Mouse (Mus musculus) frontal cortex, postnatal 14 days (tissue): ENCODE measurements around the gene Nkx2-3.

Experiments used
- DNase-seq, 2 experiments: peaks; one replicate each; pipeline ENCODE4 v3.0.0; 2022; ENCODE audit warnings: low spot score in 2 of 2

Nkx2-3 gene

DNA sequence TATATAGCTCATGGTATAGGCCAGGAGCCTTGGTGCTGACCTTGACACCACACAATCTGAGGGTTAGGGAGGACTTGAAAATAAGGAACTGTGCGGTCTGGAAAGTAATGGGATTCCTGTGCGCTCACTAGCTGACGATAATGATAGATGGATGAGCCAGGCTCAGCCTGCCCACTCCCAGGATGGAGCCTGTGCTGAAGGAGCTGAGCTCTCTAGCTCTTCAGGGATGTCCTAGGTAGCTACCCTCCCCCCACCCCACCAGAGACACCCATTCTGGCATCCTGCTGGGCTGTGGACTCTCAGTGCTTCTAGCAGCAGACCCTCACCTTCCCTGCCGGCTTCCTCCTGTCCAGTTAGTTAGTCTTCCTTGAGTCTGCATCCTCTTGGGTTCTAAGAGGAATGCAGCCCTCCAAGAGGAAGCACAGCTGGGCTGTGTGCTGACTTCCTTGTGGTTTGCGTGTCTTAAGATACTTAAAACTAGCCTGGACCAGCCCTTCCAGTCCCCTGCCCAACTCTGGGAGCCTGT lies 6.4 kb downstream of the Nkx2-3 start:
- DNase-seq, result no peak

DNA sequence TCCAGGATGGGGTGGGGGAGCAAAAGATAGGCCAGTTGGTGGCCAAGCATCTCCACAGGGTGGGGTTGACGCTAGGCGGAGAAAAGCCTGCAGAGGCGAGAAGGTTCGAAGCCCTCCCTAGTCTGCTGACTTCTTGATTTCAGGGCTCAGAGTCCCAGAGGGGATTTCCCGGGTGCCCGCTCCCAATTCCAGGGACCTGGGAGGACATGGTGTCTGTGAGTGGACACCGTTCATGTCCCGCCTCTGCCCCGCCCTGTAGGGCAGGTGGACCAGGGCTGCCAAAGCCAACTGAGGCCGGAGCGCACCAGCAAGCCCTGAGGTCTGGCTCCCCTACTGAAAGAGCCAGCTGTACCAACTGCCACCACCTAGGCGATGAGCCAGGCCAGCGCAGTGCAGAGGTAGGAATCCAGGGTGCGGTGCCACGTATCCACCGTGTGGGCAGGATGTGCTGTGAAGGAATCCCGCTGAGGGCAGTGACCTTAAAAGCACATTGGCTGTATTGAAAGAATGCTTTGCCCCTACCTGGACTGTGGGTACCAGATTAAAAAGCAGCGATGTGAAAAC lies 7.9 kb downstream of the Nkx2-3 start:
- no peak for DNase-seq

GRCm38 (mm10) chr19:43623913-43624312 lies 11.8 kb downstream of the Nkx2-3 start:
- peak; percentile 19 to 33 for DNase-seq

DNA sequence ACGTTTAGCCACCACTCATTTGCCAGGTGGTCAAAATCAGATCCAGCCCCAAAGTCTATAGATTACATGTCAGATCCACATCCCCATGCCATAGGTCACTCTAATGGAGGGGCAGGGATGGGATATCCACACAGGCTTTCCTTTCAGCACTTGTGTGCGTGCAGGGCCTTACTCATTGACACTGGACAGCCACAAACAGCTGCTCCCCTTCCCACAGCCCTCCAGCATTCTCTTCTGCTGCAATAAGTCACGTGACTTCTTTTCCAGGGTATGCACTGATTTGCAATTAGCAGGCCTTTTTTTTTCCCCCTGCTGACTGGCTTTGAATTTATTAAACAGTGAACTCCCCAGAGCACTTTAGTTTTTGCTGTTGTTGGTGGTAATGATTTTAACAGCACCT lies 14.0 kb downstream of the Nkx2-3 start:
- no peak for DNase-seq

GRCm38 (mm10) chr19:43627345-43627744 lies 15.2 kb downstream of the Nkx2-3 start:
- no peak for DNase-seq

GRCm38 (mm10) chr19:43629088-43629487 lies 17.0 kb downstream of the Nkx2-3 start:
- no peak for DNase-seq

DNA sequence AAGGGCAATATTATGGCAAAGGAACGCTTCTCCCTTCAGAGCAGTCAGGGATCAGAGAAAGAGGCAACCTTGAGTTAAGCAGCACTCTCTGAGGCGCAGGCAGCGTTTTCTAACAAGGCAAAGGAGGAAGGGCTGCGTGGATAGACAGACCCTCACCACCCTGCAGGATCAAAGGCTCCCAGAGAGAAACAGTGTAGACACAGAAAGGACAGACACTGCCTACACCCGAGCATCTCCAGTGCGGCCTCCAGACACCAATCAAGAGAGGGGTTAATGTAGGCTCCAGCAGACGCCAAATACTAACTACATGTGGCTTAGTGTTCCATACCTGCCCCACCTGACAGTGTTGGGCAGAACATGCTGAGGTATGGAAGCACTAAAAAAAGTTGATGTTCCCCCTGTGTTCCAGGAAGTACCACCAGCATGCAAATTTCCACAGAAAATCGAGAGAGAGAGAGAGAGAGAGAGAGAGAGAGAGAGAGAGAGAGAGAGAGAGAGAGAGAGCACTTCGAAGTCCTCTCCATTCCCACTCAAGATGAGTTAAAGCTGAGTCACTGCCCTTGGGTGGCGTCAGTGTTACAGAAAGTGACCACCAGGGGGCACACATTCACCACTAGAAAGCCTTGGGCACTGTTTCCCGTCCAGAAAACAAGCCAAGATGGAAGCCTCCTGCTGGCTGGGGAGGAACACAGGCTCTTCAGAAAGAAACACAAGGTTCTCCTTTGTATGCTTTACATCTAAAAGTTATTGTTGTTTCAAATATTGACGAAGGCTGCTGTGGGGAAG lies 18.5 kb downstream of the Nkx2-3 start:
- DNase-seq, result peak; percentile 53 to 73

DNA sequence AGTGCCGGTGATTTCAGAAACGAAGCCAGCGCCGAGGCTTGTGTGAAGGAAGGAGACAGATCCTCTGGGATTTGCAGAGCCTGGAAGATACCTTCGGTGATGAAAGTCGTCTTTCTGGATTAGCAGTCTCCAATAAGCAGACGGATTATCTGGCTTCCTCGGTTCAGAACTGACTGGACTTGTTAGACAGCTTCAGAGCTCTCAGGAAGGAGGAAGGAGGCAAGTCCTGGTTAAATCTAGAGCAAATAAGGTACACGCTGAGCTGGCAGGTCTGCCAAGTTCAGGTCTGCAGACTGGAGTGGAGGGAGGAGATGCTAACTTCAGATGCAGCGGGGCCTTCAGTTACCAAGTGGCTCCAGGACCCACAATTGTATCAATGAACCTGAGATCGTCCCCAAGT lies 29.7 kb downstream of the Nkx2-3 start:
- no peak for DNase-seq

DNA sequence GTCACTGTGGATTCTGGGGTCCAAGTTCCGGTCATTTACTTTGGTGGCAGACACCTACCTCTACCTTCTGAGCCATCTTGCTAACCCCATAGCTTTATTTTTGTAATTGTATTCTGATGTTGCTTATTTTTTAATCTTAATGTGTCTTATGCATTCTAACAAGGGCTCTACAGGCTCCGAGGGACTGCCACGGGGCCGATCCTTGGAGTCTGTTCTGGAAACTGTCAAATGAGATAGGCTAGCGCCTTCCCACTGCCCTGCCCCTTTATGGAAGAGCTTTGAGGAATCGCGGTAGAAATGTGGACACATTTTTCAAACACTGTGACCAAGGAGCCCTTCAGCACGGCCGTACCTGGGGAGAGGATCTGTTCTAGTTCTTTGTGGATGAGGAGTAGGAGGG lies 30.7 kb downstream of the Nkx2-3 start:
- no peak for DNase-seq

- DNase-seq, result no peak
These were observed 33.4 kb downstream of the Nkx2-3 start for GRCm38 (mm10) chr19:43645508-43645907.

DNA sequence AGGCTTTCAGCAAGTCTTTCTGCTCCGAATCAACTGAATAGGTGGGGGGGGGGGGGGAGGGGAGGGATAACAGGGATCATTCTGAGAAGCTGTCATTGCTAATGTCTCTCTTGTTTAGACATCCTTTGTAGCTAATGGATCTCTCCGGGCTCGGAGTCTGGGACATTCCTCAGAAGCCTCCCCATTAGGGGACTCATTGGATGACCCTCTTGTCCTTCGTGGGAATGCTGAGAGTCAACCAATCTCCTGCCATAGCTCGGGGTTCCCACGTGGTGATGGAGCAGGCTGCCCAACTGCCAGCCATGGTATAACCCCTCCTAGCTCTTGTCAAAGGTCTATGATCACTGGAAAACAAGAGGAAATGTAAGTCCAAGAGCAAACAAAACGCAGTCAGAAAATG lies 34.7 kb downstream of the Nkx2-3 start:
- DNase-seq, result no peak

GRCm38 (mm10) chr19:43647261-43647660 lies 35.1 kb downstream of the Nkx2-3 start:
- no peak for DNase-seq

- DNase-seq, result no peak
These were observed 36.2 kb downstream of the Nkx2-3 start for GRCm38 (mm10) chr19:43648343-43648742.

DNA sequence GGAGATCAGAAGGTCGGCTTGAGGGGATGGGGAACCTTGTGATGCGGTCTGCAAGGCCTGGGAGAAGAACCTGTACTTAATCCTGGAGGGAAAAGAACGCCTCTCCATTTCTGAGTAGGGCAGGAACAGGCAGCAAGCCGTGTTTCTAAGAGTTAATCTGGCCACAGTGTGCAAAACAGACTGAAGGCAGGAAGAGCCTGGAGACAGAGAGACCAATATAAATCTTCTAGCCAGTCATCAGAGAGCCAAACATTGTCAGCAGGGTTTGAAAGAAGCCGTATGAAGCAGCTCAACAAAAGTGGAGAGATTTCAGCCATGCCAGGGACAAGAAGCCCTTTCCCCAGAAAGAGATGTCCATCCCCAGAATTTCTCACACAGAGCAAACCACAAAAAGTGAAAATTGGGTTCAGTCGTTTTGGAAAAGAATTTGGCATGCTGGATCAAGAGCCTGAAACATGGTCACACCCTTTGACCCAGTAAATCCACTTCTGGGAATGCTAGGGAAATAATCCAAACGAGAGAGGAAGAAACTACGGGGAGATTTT lies 39.2 kb downstream of the Nkx2-3 start:
- DNase-seq, result no peak

DNA sequence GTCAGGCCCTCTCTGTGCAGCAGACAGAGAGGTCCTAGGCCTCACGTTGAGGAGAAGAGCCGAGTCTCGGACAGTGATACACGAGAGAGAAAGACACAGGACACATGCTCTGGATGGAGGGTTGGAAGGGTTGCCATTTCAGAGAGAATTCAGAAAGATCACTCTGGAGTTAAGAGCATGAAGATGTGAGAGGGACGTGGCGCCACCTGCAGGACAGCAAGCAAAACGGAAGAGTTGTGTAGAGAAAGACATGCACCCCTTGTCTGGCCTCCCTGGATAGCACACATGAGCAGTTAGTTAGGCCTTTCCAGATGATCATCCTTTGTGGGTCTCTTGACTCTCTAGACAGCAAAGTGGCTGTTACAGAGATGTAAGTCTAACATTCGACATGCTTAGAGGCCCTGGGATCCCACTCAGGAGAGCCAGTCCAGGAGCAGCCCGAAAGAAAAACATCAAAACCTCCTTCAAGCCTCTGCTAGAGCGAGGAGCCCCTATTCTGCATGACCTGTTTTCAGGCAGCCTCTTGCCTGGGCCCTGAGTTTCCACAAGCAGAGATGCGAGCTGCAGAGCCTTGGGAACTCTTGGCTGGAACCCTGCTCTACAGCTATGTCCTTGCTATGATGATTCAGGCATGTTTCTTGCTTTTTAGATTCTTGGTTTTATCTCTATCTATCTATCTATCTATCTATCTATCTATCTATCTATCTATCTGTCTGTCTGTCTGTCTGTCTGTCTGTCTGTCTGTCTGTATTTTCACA lies 43.8 kb downstream of the Nkx2-3 start:
- DNase-seq, result peak in 1 of 2 experiments; percentile 64

DNA sequence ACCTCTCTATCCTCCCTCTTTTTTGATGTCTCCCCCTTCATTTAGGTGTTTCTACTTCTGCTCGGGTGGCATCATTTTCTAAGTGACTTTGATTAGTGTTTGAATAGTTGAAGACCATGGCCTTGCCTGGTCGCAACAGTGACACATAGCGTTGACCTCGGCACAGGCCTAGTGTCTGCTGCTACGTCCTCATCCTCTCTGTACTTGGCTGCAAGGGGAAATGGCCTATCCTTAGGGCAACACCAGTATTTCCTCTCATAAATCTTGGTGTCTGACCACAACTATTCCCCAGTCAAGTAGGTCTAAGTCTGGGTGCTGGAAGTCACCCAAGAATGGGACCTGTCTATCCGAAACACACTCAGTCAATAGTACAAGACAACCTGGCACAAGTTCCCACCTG lies 47.5 kb downstream of the Nkx2-3 start:
- no peak for DNase-seq

DNA sequence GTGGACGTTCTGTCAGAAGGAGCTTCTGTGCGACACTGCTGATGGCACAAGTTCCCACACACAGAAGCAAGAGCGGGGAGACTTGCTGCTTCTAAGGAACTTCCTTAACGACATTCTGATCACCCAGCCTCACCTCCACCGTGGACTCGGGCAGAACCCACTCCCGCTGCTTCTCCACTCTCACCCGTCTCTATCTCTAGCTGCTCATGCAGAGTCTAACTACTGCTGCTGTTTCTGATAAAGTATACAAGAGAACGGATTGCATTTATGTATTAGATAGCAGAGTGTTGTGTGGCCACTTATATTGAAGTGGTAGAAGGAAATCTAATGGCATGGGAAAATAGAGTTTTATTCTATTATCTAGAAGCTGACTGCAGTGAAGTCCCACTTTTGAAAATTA lies 48.6 kb downstream of the Nkx2-3 start:
- DNase-seq, result no peak

GRCm38 (mm10) chr19:43662176-43662967 lies 50.2 kb downstream of the Nkx2-3 start:
- no peak for DNase-seq

GRCm38 (mm10) chr19:43663471-43663870 lies 51.3 kb downstream of the Nkx2-3 start:
- DNase-seq, result no peak
